Mouse (Mus musculus): ENCODE data around the gene Adrm1. TPM values are rescaled to one million over a fixed set of nuclear protein-coding genes. Genes with fewer than 3 reads are reported as not detected.

Gene Adrm1
- total RNA-seq (2023): 100 to 1,000 TPM; 114 to 122 TPM

GRCm38 (mm10) chr2:180170806-180171521, at the start of gene Adrm1:
TSS of gene Adrm1 (plus strand) at chr2:180171485.

Other genes starting within 250 kb of the Adrm1 start
- gene Taf4, start 194.8 kb upstream of the Adrm1 start, total RNA-seq (2023): 10 to 100 TPM; 38.0 to 46.0 TPM
- 10 to 100 TPM; 36.0 to 38.7 TPM for gene Lsm14b, start 146.5 kb upstream of the Adrm1 start, total RNA-seq (2023)
- 100 to 1,000 TPM; 127 to 151 TPM for gene Psma7, start 129.1 kb upstream of the Adrm1 start, total RNA-seq (2023)
- gene Ss18l1, start 129.0 kb upstream of the Adrm1 start, total RNA-seq (2023): 1 to 10 TPM; 7.1 to 8.5 TPM
- gene Mtg2, start 100.9 kb upstream of the Adrm1 start, total RNA-seq (2023): 10 to 100 TPM; 20.6 to 22.1 TPM
- not detected for gene Hrh3, start 67.0 kb upstream of the Adrm1 start, total RNA-seq (2023)
- gene Osbpl2, start 52.2 kb upstream of the Adrm1 start, total RNA-seq (2023): 10 to 100 TPM; 41.1 to 43.1 TPM
- gene Lama5, start 54.4 kb downstream of the Adrm1 start, total RNA-seq (2023): not detected
- 1,000 to 10,000 TPM; 1,793 to 1,897 TPM for gene Rps21, start 85.9 kb downstream of the Adrm1 start, total RNA-seq (2023)
- gene Cables2, start 102.0 kb downstream of the Adrm1 start, total RNA-seq (2023): 10 to 100 TPM; 80.4 to 92.3 TPM
- not detected for gene Rbbp8nl, start 118.4 kb downstream of the Adrm1 start, total RNA-seq (2023)
- gene Gata5, start 163.2 kb downstream of the Adrm1 start, total RNA-seq (2023): not detected

Data from B cell, adult 67 days (primary cell).